Mouse (Mus musculus): Measurements from ENCODE around the gene Lilr4b. TPM values are rescaled to one million over a fixed set of nuclear protein-coding genes. Genes with fewer than 3 reads are reported as not detected.
"Not testable (repeated sequence)": the region's sequence is repeated elsewhere in the genome, so short reads cannot be mapped to it uniquely, and the experiment has no call there.

The Lilr4b gene
- 0.63 and 1.7 TPM in 2 replicates for polyA plus RNA-seq (2015; fragmentation: Nextera tagmentation; extraction: Ambion mirVana)

GRCm38 (mm10) chr10:51480397-51480796, at the start of gene Lilr4b, which contains the start of gene Gm49339:
Gene Lilr4b (plus strand): TSS chr10:51480632.
Gene Gm49339 (plus strand): TSS chr10:51480612.
- not testable (repeated sequence) for H3K9me3 ChIP-seq; H3K36me3 ChIP-seq; H3K4me1 ChIP-seq; ATAC-seq (ENCODE audit: borderline replicate concordance, extremely low read depth, low FRiP score, low TSS enrichment); H3K9ac ChIP-seq; H3K4me3 ChIP-seq; H3K4me2 ChIP-seq; H3K27me3 ChIP-seq; H3K27ac ChIP-seq
- WGBS: 73% methylated on average over 1 of the region's 3 CpGs

DNA sequence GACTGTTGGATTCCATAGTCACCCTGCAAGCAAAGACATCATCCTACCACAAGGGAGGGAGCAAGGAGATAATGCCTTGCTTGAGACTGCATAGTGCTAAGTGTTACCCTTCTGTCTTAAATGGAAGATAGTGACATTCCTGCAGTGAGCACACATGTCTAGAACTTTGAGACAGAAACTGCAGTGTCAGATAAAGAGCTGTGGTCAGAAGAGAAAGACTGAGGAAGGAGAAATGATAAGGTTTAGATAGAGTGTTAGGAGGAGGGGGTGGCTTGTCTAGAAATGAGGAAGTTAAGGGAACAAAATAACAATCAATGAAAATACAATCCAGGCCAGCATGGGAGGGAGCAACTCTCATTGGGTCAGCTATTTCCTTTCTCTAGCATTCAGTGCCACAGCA, 47.5 kb upstream of the Lilr4b start:
- H3K36me3 ChIP-seq: no peaks in the 10 kb centered on the region
- no peaks in the 10 kb centered on the region for H3K4me1 ChIP-seq
- ATAC-seq (ENCODE audit: borderline replicate concordance, extremely low read depth, low FRiP score, low TSS enrichment): no peak
- no peak overlapping the region for H3K9ac ChIP-seq
- H3K4me2 ChIP-seq: no peak overlapping the region
- no peak overlapping the region for H3K4me3 ChIP-seq
- H3K9me3 ChIP-seq: no peaks in the 10 kb centered on the region
- no peak overlapping the region for H3K27ac ChIP-seq
- H3K27me3 ChIP-seq: no peaks in the 10 kb centered on the region

DNA sequence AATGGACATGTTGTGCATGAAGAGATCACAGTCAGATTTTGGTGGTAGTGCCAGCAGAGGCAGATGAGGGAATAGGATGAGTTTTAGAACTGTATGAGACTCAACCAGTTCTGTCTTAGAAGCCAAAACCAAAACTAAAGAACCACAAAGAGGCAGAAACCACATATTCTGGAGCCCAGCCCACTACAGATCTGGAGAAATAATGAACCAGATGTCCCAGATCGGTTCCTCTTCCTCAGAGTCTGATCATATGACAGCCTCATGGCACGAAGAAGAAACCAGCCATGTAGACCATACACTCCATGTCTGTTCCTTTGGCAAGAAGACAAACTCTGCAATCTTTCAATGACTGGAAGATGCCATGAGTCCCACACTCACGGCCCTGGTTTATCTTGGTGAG, 44.7 kb upstream of the Lilr4b start:
- no peak overlapping the region for H3K27ac ChIP-seq
- 75% methylated on average over 3 of the region's 3 CpGs for WGBS
- H3K27me3 ChIP-seq: no peaks in the 10 kb centered on the region
- H3K9me3 ChIP-seq: no peaks in the 10 kb centered on the region
- H3K4me1 ChIP-seq: no peaks in the 10 kb centered on the region
- no peak for ATAC-seq (ENCODE audit: borderline replicate concordance, extremely low read depth, low FRiP score, low TSS enrichment)
- no peak overlapping the region for H3K9ac ChIP-seq
- H3K4me3 ChIP-seq: no peak overlapping the region
- no peak overlapping the region for H3K4me2 ChIP-seq
- H3K36me3 ChIP-seq: no peaks in the 10 kb centered on the region

DNA sequence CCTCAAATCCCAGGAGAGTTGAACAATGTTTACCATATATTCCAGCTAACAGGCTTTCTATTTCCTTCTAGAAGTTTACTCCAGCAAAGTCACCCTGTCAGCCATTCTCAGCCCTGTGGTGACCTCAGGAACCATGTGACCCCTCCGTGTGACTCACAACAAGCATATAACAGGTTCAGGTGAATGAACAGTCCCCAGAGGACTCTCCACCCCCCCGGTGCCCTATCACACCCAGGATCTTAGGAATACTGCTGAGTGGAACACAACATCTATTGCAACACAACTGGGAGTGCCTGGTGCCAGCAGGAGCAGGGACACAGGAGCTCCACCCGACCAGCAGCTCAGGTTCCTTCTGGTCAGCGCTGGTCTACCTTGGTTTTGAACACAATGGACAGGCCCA, 28.8 kb upstream of the Lilr4b start:
- ATAC-seq (ENCODE audit: borderline replicate concordance, extremely low read depth, low FRiP score, low TSS enrichment): no peak; the same call in 1 of the 2 replicates
- Histone ChIP-seq H3K27ac (no peak overlapping the region), H3K9ac (no peak overlapping the region), H3K27me3 (no peaks in the 10 kb centered on the region), H3K4me3 (no peak overlapping the region), H3K4me1 (no peaks in the 10 kb centered on the region), H3K9me3 (no peaks in the 10 kb centered on the region), H3K4me2 (no peak overlapping the region), H3K36me3 (no peaks in the 10 kb centered on the region)
- 62% methylated on average over 4 of the region's 4 CpGs for WGBS

DNA sequence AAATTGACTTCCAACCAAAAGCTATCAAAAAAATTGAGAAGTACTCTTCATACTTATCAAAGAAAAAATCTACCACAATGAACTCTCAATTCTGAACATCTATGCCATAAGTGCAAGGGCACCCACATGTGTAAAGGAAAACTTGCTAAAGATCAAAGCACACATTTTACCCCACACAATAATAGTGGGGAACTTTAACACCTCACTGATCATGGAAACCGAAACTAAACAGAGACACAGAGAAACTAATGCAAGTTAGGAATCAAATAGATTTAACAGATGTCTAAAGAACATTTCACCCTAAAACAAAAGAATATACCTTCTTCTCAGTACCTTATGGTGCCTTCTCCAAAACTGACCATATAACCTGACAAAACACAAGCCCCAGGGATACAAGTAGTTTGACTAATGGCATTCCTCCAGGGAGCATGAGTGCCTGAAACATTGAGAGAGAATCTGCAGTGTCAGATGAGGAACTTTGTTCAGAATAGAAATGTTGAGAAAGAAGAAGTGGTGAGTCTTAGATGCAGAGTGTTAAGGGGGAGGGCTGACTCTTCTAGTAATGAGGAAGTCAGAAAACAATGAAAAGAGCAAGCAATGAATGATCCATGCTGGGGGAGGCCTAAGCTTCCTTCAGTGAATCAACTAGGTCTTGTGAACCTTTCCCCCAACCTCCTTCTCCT, 26.7 kb upstream of the Lilr4b start:
- no peak overlapping the region for H3K27ac ChIP-seq
- 70% methylated on average over 1 of the region's 1 CpGs for WGBS
- H3K36me3 ChIP-seq: no peaks in the 10 kb centered on the region
- no peaks in the 10 kb centered on the region for H3K9me3 ChIP-seq
- no peak overlapping the region for H3K4me3 ChIP-seq
- no peaks in the 10 kb centered on the region for H3K27me3 ChIP-seq
- no peak for ATAC-seq (ENCODE audit: borderline replicate concordance, extremely low read depth, low FRiP score, low TSS enrichment)
- no peaks in the 10 kb centered on the region for H3K4me1 ChIP-seq
- H3K4me2 ChIP-seq: no peak overlapping the region
- H3K9ac ChIP-seq: no peak overlapping the region

DNA sequence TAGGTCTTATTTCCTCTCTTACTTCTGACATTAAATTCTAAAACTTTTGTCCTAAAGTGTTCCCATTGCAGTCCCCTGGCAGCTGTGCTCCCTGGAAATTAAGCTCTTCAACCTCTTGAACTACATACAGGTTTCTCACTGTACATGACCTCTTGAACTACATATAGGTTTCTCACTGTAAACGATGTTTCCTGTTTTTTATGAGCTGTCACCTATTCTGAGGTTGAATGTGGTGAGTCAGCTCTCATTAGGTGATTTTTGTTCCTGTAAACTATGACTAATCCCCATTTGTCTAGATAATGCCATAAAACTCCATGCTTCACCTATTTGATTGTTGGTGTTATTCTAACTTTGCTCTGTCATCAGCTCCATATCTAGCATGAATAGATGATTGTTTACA, 26.1 kb upstream of the Lilr4b start:
- Histone ChIP-seq H3K4me1 (no peaks in the 10 kb centered on the region), H3K27me3 (no peaks in the 10 kb centered on the region), H3K9ac (no peak overlapping the region), H3K4me2 (no peak overlapping the region), H3K36me3 (no peaks in the 10 kb centered on the region), H3K4me3 (no peak overlapping the region), H3K9me3 (no peaks in the 10 kb centered on the region), H3K27ac (no peak overlapping the region)
- ATAC-seq (ENCODE audit: borderline replicate concordance, extremely low read depth, low FRiP score, low TSS enrichment): no peak
- WGBS: 49% methylated on average over 1 of the region's 1 CpGs

- no peak overlapping the region for H3K27ac ChIP-seq
- WGBS: 79% methylated on average over 1 of the region's 1 CpGs
Measured at GRCm38 (mm10) chr10:51455762-51456161, 24.7 kb upstream of the Lilr4b start.

GRCm38 (mm10) chr10:51456369-51456768, 24.1 kb upstream of the Lilr4b start:
- WGBS: 74% methylated on average over 4 of the region's 4 CpGs
- Histone ChIP-seq H3K27me3 (no peaks in the 10 kb centered on the region), H3K4me1 (no peaks in the 10 kb centered on the region), H3K4me3 (no peak overlapping the region), H3K9me3 (no peaks in the 10 kb centered on the region), H3K36me3 (no peaks in the 10 kb centered on the region), H3K27ac (no peak overlapping the region), H3K4me2 (no peak overlapping the region), H3K9ac (no peak overlapping the region)
- no peak for ATAC-seq (ENCODE audit: borderline replicate concordance, extremely low read depth, low FRiP score, low TSS enrichment)

More at GRCm38 (mm10) chr10:51455762-51456161, 24.7 kb upstream of the Lilr4b start:
- H3K36me3 ChIP-seq: no peaks in the 10 kb centered on the region
- H3K9me3 ChIP-seq: no peaks in the 10 kb centered on the region
- no peak overlapping the region for H3K9ac ChIP-seq
- no peak for ATAC-seq (ENCODE audit: borderline replicate concordance, extremely low read depth, low FRiP score, low TSS enrichment)
- no peak overlapping the region for H3K4me2 ChIP-seq
- no peak overlapping the region for H3K4me3 ChIP-seq
- H3K4me1 ChIP-seq: no peaks in the 10 kb centered on the region
- H3K27me3 ChIP-seq: no peaks in the 10 kb centered on the region

- H3K9ac ChIP-seq; H3K36me3 ChIP-seq; H3K9me3 ChIP-seq; H3K4me2 ChIP-seq; H3K4me3 ChIP-seq; H3K27ac ChIP-seq; H3K4me1 ChIP-seq; H3K27me3 ChIP-seq; ATAC-seq (ENCODE audit: borderline replicate concordance, extremely low read depth, low FRiP score, low TSS enrichment): not testable (repeated sequence)
- 58% methylated on average over 4 of the region's 4 CpGs for WGBS
Measured at GRCm38 (mm10) chr10:51463800-51464199, 16.6 kb upstream of the Lilr4b start.

- not testable (repeated sequence) for H3K9me3 ChIP-seq; H3K4me3 ChIP-seq; H3K9ac ChIP-seq; H3K4me2 ChIP-seq; H3K4me1 ChIP-seq; H3K27ac ChIP-seq; H3K36me3 ChIP-seq; H3K27me3 ChIP-seq; ATAC-seq (ENCODE audit: borderline replicate concordance, extremely low read depth, low FRiP score, low TSS enrichment)
- no CpG with 5 or more reads among the region's 2 CpGs for WGBS
Measured at GRCm38 (mm10) chr10:51490691-51491090, 10.3 kb downstream of the Lilr4b start, which contains the start of gene Lilrb4a. Gene Lilrb4a (plus strand): TSS chr10:51490956.

- no peaks in the 10 kb centered on the region for H3K27me3 ChIP-seq
- ATAC-seq (ENCODE audit: borderline replicate concordance, extremely low read depth, low FRiP score, low TSS enrichment): no peak
- no peak overlapping the region for H3K4me2 ChIP-seq
Measured at GRCm38 (mm10) chr10:51520021-51520420, 39.6 kb downstream of the Lilr4b start.

DNA sequence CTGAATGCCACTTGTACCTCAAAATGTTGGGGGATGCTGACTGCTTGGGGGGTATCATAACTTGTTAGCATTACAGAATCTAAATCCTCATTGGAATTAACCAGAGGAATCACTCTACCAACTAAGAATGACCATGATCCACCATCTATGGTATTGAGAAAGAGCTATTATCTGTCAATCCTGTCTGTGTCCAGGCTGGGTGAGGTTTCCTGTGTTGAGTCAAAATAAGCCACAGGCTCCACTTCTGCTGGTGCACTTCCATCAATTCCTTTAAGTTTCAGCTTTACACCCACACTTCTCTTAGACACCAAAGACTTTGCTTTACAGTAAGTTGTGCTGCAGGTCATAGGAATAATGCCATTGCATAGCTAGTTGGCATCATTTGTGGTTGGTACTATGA, 41.0 kb downstream of the Lilr4b start:
- no peak for ATAC-seq (ENCODE audit: borderline replicate concordance, extremely low read depth, low FRiP score, low TSS enrichment)
- Histone ChIP-seq H3K36me3 (no peaks in the 10 kb centered on the region), H3K4me1 (no peaks in the 10 kb centered on the region), H3K4me2 (no peak overlapping the region), H3K9me3 (no peaks in the 10 kb centered on the region), H3K27ac (no peak overlapping the region), H3K9ac (no peak overlapping the region), H3K27me3 (no peaks in the 10 kb centered on the region), H3K4me3 (no peak overlapping the region)

More at GRCm38 (mm10) chr10:51520021-51520420, 39.6 kb downstream of the Lilr4b start:
- Histone ChIP-seq H3K27ac (no peak overlapping the region), H3K9ac (no peak overlapping the region), H3K4me1 (no peaks in the 10 kb centered on the region), H3K9me3 (no peaks in the 10 kb centered on the region), H3K36me3 (no peaks in the 10 kb centered on the region), H3K4me3 (no peak overlapping the region)

- ATAC-seq (ENCODE audit: borderline replicate concordance, extremely low read depth, low FRiP score, low TSS enrichment): no peak
- Histone ChIP-seq H3K4me1 (no peaks in the 10 kb centered on the region), H3K4me3 (no peak overlapping the region), H3K36me3 (no peaks in the 10 kb centered on the region), H3K4me2 (no peak overlapping the region), H3K9me3 (no peaks in the 10 kb centered on the region), H3K9ac (no peak overlapping the region), H3K27me3 (no peaks in the 10 kb centered on the region), H3K27ac (no peak overlapping the region)
- WGBS: 62% methylated on average over 7 of the region's 7 CpGs
Measured at GRCm38 (mm10) chr10:51526090-51526489, 45.7 kb downstream of the Lilr4b start.

Measured in lung, embryonic 15.5 days (tissue).